Mouse (Mus musculus) embryonic facial prominence, embryonic 11.5 days (tissue): ENCODE measurements around the gene Dusp1. TPM values are rescaled to one million over a fixed set of nuclear protein-coding genes. Genes with fewer than 3 reads are reported as not detected.
A peak's percentile ranks its signal among the peaks of the same experiment; 100 is the strongest.

Experiments
- ATAC-seq: fragments of 200-750 bp; cut with Nextera tagmentation; replicated peaks from 2 replicates; pipeline ENCODE4 v1.8.0; 2017; ENCODE audit warnings: low read depth; ENCODE audit not compliant: insufficient number of reproducible peaks, low FRiP score, low TSS enrichment
- DNase-seq: peaks from one replicate; pipeline ENCODE4 v3.0.0-alpha.2; 2015; ENCODE audit warnings: low spot score
- H3K27ac ChIP-seq: fragments of 300-500 bp; sonication (generic); replicated peaks from 2 replicates; pipeline ENCODE4 v1.5.1; 2014; ENCODE audit warnings: mild to moderate bottlenecking, low read depth, low read length, control low read depth
- H3K27me3 ChIP-seq: fragments of 300-500 bp; sonication (generic); 2 replicates; pipeline ENCODE4 v1.6.1; 2014; ENCODE audit warnings: mild to moderate bottlenecking, low read length, moderate library complexity, mixed read lengths; ENCODE audit not compliant: control insufficient read depth, insufficient read depth
- H3K36me3 ChIP-seq: fragments of 300-500 bp; sonication (generic); replicated peaks from 2 replicates; pipeline ENCODE4 v1.6.1; 2014; ENCODE audit warnings: low read depth, mild to moderate bottlenecking, low read length, moderate library complexity, mixed read lengths; ENCODE audit not compliant: control insufficient read depth, insufficient read depth
- H3K4me1 ChIP-seq: fragments of 300-500 bp; sonication (generic); 2 replicates; pipeline ENCODE4 v1.6.1; 2014; ENCODE audit warnings: low read length, mixed read lengths; ENCODE audit not compliant: control insufficient read depth, insufficient read depth
- H3K4me2 ChIP-seq: fragments of 300-500 bp; sonication (generic); 2 replicates; pipeline ENCODE4 v1.6.1; 2014; ENCODE audit warnings: low read depth, mild to moderate bottlenecking, control low read depth, low read length, moderate library complexity
- H3K4me3 ChIP-seq: fragments of 300-500 bp; sonication (generic); 2 replicates; pipeline ENCODE4 v1.5.1; 2014; ENCODE audit warnings: low read depth, low read length, control low read depth
- H3K9ac ChIP-seq: fragments of 300-500 bp; sonication (generic); replicated peaks from 2 replicates; pipeline ENCODE4 v1.6.1; 2014; ENCODE audit warnings: mild to moderate bottlenecking, control low read depth, low read length
- H3K9me3 ChIP-seq: fragments of 300-500 bp; sonication (generic); replicated peaks from 2 replicates; pipeline ENCODE4 v1.6.1; 2016; ENCODE audit warnings: mild to moderate bottlenecking, low read length, inconsistent platforms, mixed read lengths; ENCODE audit not compliant: control insufficient read depth
- WGBS: fragments of 180-500 bp; shearing (Covaris S2); extraction: QIAGEN DNeasy Blood & Tissue Kit; methylation state at CpG from one replicate; pipeline ENCODE4 v1.1.7; 2014; 5-methylcytosine and 5-hydroxymethylcytosine counted together
- polyA plus RNA-seq: library from polyadenylated mRNA; unstranded; fragments of >200 nt; fragmentation: Nextera tagmentation; extraction: Ambion mirVana; gene quantifications from 2 replicates; pipeline ENCODE4 v1.2.1, GENCODE M21; 2014

Dusp1 gene
- polyA plus RNA-seq, 1 experiment from 2014 or later: 25.4 TPM

- Histone ChIP-seq H3K4me1 (no peaks in the 10 kb centered on the region), H3K27me3 (no peaks in the 10 kb centered on the region), H3K9ac (no peak overlapping the region), H3K36me3 (no peaks in the 10 kb centered on the region), H3K4me3 (no peak overlapping the region), H3K27ac (no peak overlapping the region), H3K4me2 (no peak overlapping the region), H3K9me3 (no peaks in the 10 kb centered on the region)
- DNase-seq (no peak), ATAC-seq (no peak)
- 9% methylated on average over 12 of the region's 12 CpGs for WGBS
These were observed 12.6 kb downstream of the Dusp1 start for GRCm38 (mm10) chr17:26549148-26549809.

- 7% methylated on average over 4 of the region's 5 CpGs for WGBS
- no peak overlapping the region for H3K4me3 ChIP-seq
- H3K27ac ChIP-seq: no peak overlapping the region
- no peak for ATAC-seq
- H3K27me3 ChIP-seq: no peaks in the 10 kb centered on the region
- H3K9me3 ChIP-seq: no peaks in the 10 kb centered on the region
- no peaks in the 10 kb centered on the region for H3K4me1 ChIP-seq
- H3K4me2 ChIP-seq: no peak overlapping the region
- no peak overlapping the region for H3K9ac ChIP-seq
- DNase-seq: peak; percentile 12
- no peaks in the 10 kb centered on the region for H3K36me3 ChIP-seq
These were observed 13.4 kb downstream of the Dusp1 start for GRCm38 (mm10) chr17:26548566-26548965.

- Histone ChIP-seq H3K27ac (no peak overlapping the region), H3K4me3 (no peak overlapping the region), H3K4me2 (no peak overlapping the region), H3K4me1 (no peaks in the 10 kb centered on the region), H3K9ac (no peak overlapping the region), H3K9me3 (no peaks in the 10 kb centered on the region), H3K27me3 (no peaks in the 10 kb centered on the region), H3K36me3 (no peaks in the 10 kb centered on the region)
- no peak for ATAC-seq
- 28% methylated on average over 7 of the region's 7 CpGs for WGBS
- peak; percentile 34 for DNase-seq
These were observed 14.2 kb downstream of the Dusp1 start for GRCm38 (mm10) chr17:26547771-26548170.

- H3K27me3 ChIP-seq: no peaks in the 10 kb centered on the region
- H3K27ac ChIP-seq: no peak overlapping the region
- DNase-seq (no peak), ATAC-seq (no peak)
- H3K9ac ChIP-seq: no peak overlapping the region
- WGBS: 83% methylated on average over 8 of the region's 8 CpGs
- H3K4me3 ChIP-seq: no peak overlapping the region
- no peaks in the 10 kb centered on the region for H3K4me1 ChIP-seq
- H3K4me2 ChIP-seq: no peak overlapping the region
- H3K9me3 ChIP-seq: no peaks in the 10 kb centered on the region
- H3K36me3 ChIP-seq: no peaks in the 10 kb centered on the region
These were observed 17.5 kb downstream of the Dusp1 start for GRCm38 (mm10) chr17:26544319-26544963.

GRCm38 (mm10) chr17:26540083-26540482 lies 21.8 kb downstream of the Dusp1 start:
- H3K27ac ChIP-seq: no peak overlapping the region
- H3K36me3 ChIP-seq: no peaks in the 10 kb centered on the region
- H3K4me2 ChIP-seq: no peak overlapping the region
- H3K4me1 ChIP-seq: no peaks in the 10 kb centered on the region
- H3K9ac ChIP-seq: no peak overlapping the region
- no peak for ATAC-seq
- H3K27me3 ChIP-seq: no peaks in the 10 kb centered on the region; the same call in 1 of the 2 replicates
- no peak overlapping the region for H3K4me3 ChIP-seq
- no peak for DNase-seq
- H3K9me3 ChIP-seq: no peaks in the 10 kb centered on the region
- WGBS: 87% methylated on average over 5 of the region's 5 CpGs

- no peak overlapping the region for H3K9ac ChIP-seq
- DNase-seq: peak; percentile 40
- no peaks in the 10 kb centered on the region for H3K9me3 ChIP-seq
- ATAC-seq: no peak
- H3K36me3 ChIP-seq: no peaks in the 10 kb centered on the region
- H3K4me1 ChIP-seq: no peaks in the 10 kb centered on the region
- H3K4me2 ChIP-seq: no peak overlapping the region
- no peaks in the 10 kb centered on the region; the same call in 1 of the 2 replicates for H3K27me3 ChIP-seq
- 37% methylated on average over 6 of the region's 6 CpGs for WGBS
- no peak overlapping the region for H3K4me3 ChIP-seq
- no peak overlapping the region for H3K27ac ChIP-seq
These were observed 24.0 kb downstream of the Dusp1 start for GRCm38 (mm10) chr17:26537722-26538471.

GRCm38 (mm10) chr17:26535251-26536136 lies 26.4 kb downstream of the Dusp1 start:
- Histone ChIP-seq H3K4me1 (no peaks in the 10 kb centered on the region), H3K9ac (no peak overlapping the region), H3K9me3 (no peaks in the 10 kb centered on the region), H3K4me3 (no peak overlapping the region), H3K36me3 (no peaks in the 10 kb centered on the region), H3K4me2 (no peak overlapping the region), H3K27ac (no peak overlapping the region), H3K27me3 (no peaks in the 10 kb centered on the region; the same call in 1 of the 2 replicates)
- no peak for DNase-seq
- 81% methylated on average over 7 of the region's 7 CpGs for WGBS
- no peak for ATAC-seq
